Mouse (Mus musculus) liver, postnatal 0 days (tissue): ENCODE measurements around the gene Gfra1.

Experiments
- CTCF ChIP-seq: sonication (generic); IDR thresholded peaks from 2 replicates; pipeline ENCODE4 v1.5.1; 2016; ENCODE audit warnings: antibody characterized with exemption, low read depth
- EP300 ChIP-seq: IDR thresholded peaks from 2 replicates; pipeline ENCODE4 v1.6.1; 2016; ENCODE audit warnings: antibody characterized with exemption, low read depth, mild to moderate bottlenecking

- TF ChIP-seq CTCF (no peak), EP300 (no peak)
These were observed 40.5 kb downstream of the Gfra1 start for GRCm38 (mm10) chr19:58415173-58415572.
